Mouse (Mus musculus): ENCODE measurements at regions not wholly inside any gene's neighbourhood (a gene's known extent, or its start where the extent isn't known, plus 50 kb on each side); places are given as distances from the start of the nearest gene placed in this dataset.
A peak's percentile ranks its signal among the peaks of the same experiment; 100 is the strongest.

- Histone ChIP-seq H3K4me2 (ENCODE audit: low read depth, low read length) (no peak overlapping the region), H3K27me3 (replicated peaks; ENCODE audit: control insufficient read depth, insufficient read depth, low read length) (no peaks in the 10 kb centered on the region), H3K36me3 (ENCODE audit: control insufficient read depth, insufficient read depth, low read length) (no peaks in the 10 kb centered on the region), H3K9ac (ENCODE audit: low read depth, low read length) (no peak overlapping the region), H3K27ac (ENCODE audit: low read length) (no peak overlapping the region), H3K4me3 (ENCODE audit: low read length) (no peak overlapping the region), H3K4me1 (ENCODE audit: control insufficient read depth, insufficient read depth, low read length) (no peaks in the 10 kb centered on the region), H3K9me3 (ENCODE audit: control insufficient read depth, low read length) (no peaks in the 10 kb centered on the region)
- ATAC-seq = no peak
- 81% methylated on average over 5 of the region's 5 CpGs for WGBS
Observed at GRCm38 (mm10) chr14:104216965-104217364, 250.8 kb downstream of the Pou4f1 start.

- ATAC-seq = peak; percentile 16; the same call in 1 of the 2 replicates
- Histone ChIP-seq H3K4me3 (ENCODE audit: low read length) (no peak overlapping the region), H3K36me3 (ENCODE audit: control insufficient read depth, insufficient read depth, low read length) (no peaks in the 10 kb centered on the region), H3K4me1 (ENCODE audit: control insufficient read depth, insufficient read depth, low read length) (peaks cover 3% of the 10 kb centered on the region; the same call in 1 of the 2 replicates), H3K27me3 (replicated peaks; ENCODE audit: control insufficient read depth, insufficient read depth, low read length) (no peaks in the 10 kb centered on the region), H3K9ac (ENCODE audit: low read depth, low read length) (no peak overlapping the region), H3K4me2 (ENCODE audit: low read depth, low read length) (no peak overlapping the region), H3K9me3 (ENCODE audit: control insufficient read depth, low read length) (no peaks in the 10 kb centered on the region), H3K27ac (ENCODE audit: low read length) (no peak overlapping the region)
- 52% methylated on average over 3 of the region's 3 CpGs for WGBS
Observed at GRCm38 (mm10) chr14:104210719-104211118, 257.1 kb downstream of the Pou4f1 start.

- WGBS = 62% methylated on average over 4 of the region's 4 CpGs
- no peak overlapping the region for H3K27ac ChIP-seq (ENCODE audit: low read length)
Observed at GRCm38 (mm10) chr14:104208855-104209254, 258.9 kb downstream of the Pou4f1 start.

GRCm38 (mm10) chr14:104208040-104208816, 259.6 kb downstream of the Pou4f1 start:
- Histone ChIP-seq H3K4me3 (ENCODE audit: low read length) (no peak overlapping the region), H3K9me3 (ENCODE audit: control insufficient read depth, low read length) (no peaks in the 10 kb centered on the region), H3K27ac (ENCODE audit: low read length) (no peak overlapping the region; the same call in 1 of the 2 replicates), H3K36me3 (ENCODE audit: control insufficient read depth, insufficient read depth, low read length) (no peaks in the 10 kb centered on the region), H3K4me2 (ENCODE audit: low read depth, low read length) (no peak overlapping the region), H3K27me3 (replicated peaks; ENCODE audit: control insufficient read depth, insufficient read depth, low read length) (no peaks in the 10 kb centered on the region), H3K4me1 (ENCODE audit: control insufficient read depth, insufficient read depth, low read length) (peaks cover 3% of the 10 kb centered on the region; the same call in 1 of the 2 replicates), H3K9ac (ENCODE audit: low read depth, low read length) (no peak overlapping the region)
- 0 out of 2 replicates have a peak, but pooled peaks have one; percentile 36 for ATAC-seq
- 60% methylated on average over 7 of the region's 7 CpGs for WGBS

More at GRCm38 (mm10) chr14:104208855-104209254, 258.9 kb downstream of the Pou4f1 start:
- H3K4me3 ChIP-seq (ENCODE audit: low read length) = no peak overlapping the region
- H3K27me3 ChIP-seq (replicated peaks; ENCODE audit: control insufficient read depth, insufficient read depth, low read length) = no peaks in the 10 kb centered on the region
- no peak overlapping the region for H3K4me2 ChIP-seq (ENCODE audit: low read depth, low read length)
- no peak overlapping the region for H3K9ac ChIP-seq (ENCODE audit: low read depth, low read length)
- H3K36me3 ChIP-seq (ENCODE audit: control insufficient read depth, insufficient read depth, low read length) = no peaks in the 10 kb centered on the region
- no peaks in the 10 kb centered on the region for H3K9me3 ChIP-seq (ENCODE audit: control insufficient read depth, low read length)
- peaks cover 3% of the 10 kb centered on the region; the same call in 1 of the 2 replicates for H3K4me1 ChIP-seq (ENCODE audit: control insufficient read depth, insufficient read depth, low read length)
- no peak for ATAC-seq

GRCm38 (mm10) chr14:104206602-104207001, 261.2 kb downstream of the Pou4f1 start:
- Histone ChIP-seq H3K27me3 (replicated peaks; ENCODE audit: control insufficient read depth, insufficient read depth, low read length) (no peaks in the 10 kb centered on the region), H3K27ac (ENCODE audit: low read length) (no peak overlapping the region)
- 39% methylated on average over 2 of the region's 2 CpGs for WGBS

GRCm38 (mm10) chr14:104203239-104203986, 264.4 kb downstream of the Pou4f1 start:
- 56% methylated on average over 17 of the region's 17 CpGs for WGBS
- Histone ChIP-seq H3K9ac (ENCODE audit: low read depth, low read length) (no peak overlapping the region), H3K27me3 (replicated peaks; ENCODE audit: control insufficient read depth, insufficient read depth, low read length) (no peaks in the 10 kb centered on the region), H3K36me3 (ENCODE audit: control insufficient read depth, insufficient read depth, low read length) (no peaks in the 10 kb centered on the region), H3K9me3 (ENCODE audit: control insufficient read depth, low read length) (no peaks in the 10 kb centered on the region), H3K27ac (ENCODE audit: low read length) (no peak overlapping the region), H3K4me3 (ENCODE audit: low read length) (no peak overlapping the region), H3K4me2 (ENCODE audit: low read depth, low read length) (0 out of 2 replicates have a peak overlapping the region, but pooled peaks have one; percentile 9), H3K4me1 (ENCODE audit: control insufficient read depth, insufficient read depth, low read length) (no peaks in the 10 kb centered on the region)
- ATAC-seq = peak; percentile 56

More at GRCm38 (mm10) chr14:104206602-104207001, 261.2 kb downstream of the Pou4f1 start:
- no peak overlapping the region for H3K4me3 ChIP-seq (ENCODE audit: low read length)
- no peaks in the 10 kb centered on the region for H3K9me3 ChIP-seq (ENCODE audit: control insufficient read depth, low read length)
- H3K36me3 ChIP-seq (ENCODE audit: control insufficient read depth, insufficient read depth, low read length) = no peaks in the 10 kb centered on the region
- no peak overlapping the region for H3K4me2 ChIP-seq (ENCODE audit: low read depth, low read length)
- peaks cover 3% of the 10 kb centered on the region; the same call in 1 of the 2 replicates for H3K4me1 ChIP-seq (ENCODE audit: control insufficient read depth, insufficient read depth, low read length)
- no peak overlapping the region for H3K9ac ChIP-seq (ENCODE audit: low read depth, low read length)
- ATAC-seq = no peak

GRCm38 (mm10) chr14:104193198-104193597, 274.6 kb downstream of the Pou4f1 start:
- Histone ChIP-seq H3K4me3 (ENCODE audit: low read length) (no peak overlapping the region), H3K4me2 (ENCODE audit: low read depth, low read length) (no peak overlapping the region), H3K4me1 (ENCODE audit: control insufficient read depth, insufficient read depth, low read length) (no peaks in the 10 kb centered on the region), H3K9me3 (ENCODE audit: control insufficient read depth, low read length) (no peaks in the 10 kb centered on the region), H3K36me3 (ENCODE audit: control insufficient read depth, insufficient read depth, low read length) (no peaks in the 10 kb centered on the region), H3K9ac (ENCODE audit: low read depth, low read length) (no peak overlapping the region), H3K27ac (ENCODE audit: low read length) (no peak overlapping the region), H3K27me3 (replicated peaks; ENCODE audit: control insufficient read depth, insufficient read depth, low read length) (no peaks in the 10 kb centered on the region)
- WGBS = 54% methylated on average over 11 of the region's 11 CpGs
- no peak for ATAC-seq

GRCm38 (mm10) chr14:104175122-104175521, 292.7 kb downstream of the Pou4f1 start:
- H3K4me3 ChIP-seq (ENCODE audit: low read length) = no peak overlapping the region
- no peaks in the 10 kb centered on the region for H3K4me1 ChIP-seq (ENCODE audit: control insufficient read depth, insufficient read depth, low read length)
- no peaks in the 10 kb centered on the region for H3K9me3 ChIP-seq (ENCODE audit: control insufficient read depth, low read length)
- no peak overlapping the region for H3K4me2 ChIP-seq (ENCODE audit: low read depth, low read length)
- H3K36me3 ChIP-seq (ENCODE audit: control insufficient read depth, insufficient read depth, low read length) = no peaks in the 10 kb centered on the region
- no peak overlapping the region for H3K9ac ChIP-seq (ENCODE audit: low read depth, low read length)
- H3K27ac ChIP-seq (ENCODE audit: low read length) = no peak overlapping the region
- no peaks in the 10 kb centered on the region for H3K27me3 ChIP-seq (replicated peaks; ENCODE audit: control insufficient read depth, insufficient read depth, low read length)
- ATAC-seq = no peak

GRCm38 (mm10) chr14:104146841-104147240, 302.6 kb upstream of the Ednrb start:
- ATAC-seq = no peak
- 59% methylated on average over 5 of the region's 5 CpGs for WGBS
- Histone ChIP-seq H3K36me3 (ENCODE audit: control insufficient read depth, insufficient read depth, low read length) (no peaks in the 10 kb centered on the region), H3K27ac (ENCODE audit: low read length) (no peak overlapping the region), H3K4me2 (ENCODE audit: low read depth, low read length) (no peak overlapping the region), H3K9ac (ENCODE audit: low read depth, low read length) (no peak overlapping the region), H3K4me1 (ENCODE audit: control insufficient read depth, insufficient read depth, low read length) (no peaks in the 10 kb centered on the region), H3K4me3 (ENCODE audit: low read length) (no peak overlapping the region), H3K27me3 (replicated peaks; ENCODE audit: control insufficient read depth, insufficient read depth, low read length) (no peaks in the 10 kb centered on the region), H3K9me3 (ENCODE audit: control insufficient read depth, low read length) (no peaks in the 10 kb centered on the region)

All from intestine, embryonic 16.5 days (tissue).